Mouse (Mus musculus): ENCODE results near the gene Tmf1.

The Tmf1 gene

DNA sequence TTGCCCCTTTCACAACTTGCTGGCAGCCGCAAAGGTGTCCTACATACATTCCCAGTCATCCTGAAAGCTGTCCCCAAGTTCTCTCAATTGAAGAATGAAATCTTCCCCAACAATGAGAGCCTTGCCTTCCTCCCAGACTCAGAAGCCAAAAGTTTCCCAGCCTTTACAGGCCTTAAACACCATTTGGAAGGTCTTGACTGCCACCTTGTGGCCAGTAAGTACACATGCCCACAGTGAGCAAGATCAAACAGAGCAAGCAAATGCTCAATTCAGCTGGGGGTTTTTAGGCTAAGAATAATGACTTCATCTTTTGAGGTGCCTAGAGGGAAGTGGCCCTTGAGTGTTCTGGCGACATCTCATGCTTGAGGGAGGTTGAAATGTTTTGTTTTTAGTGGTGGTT, 72.1 kb downstream of the Tmf1 start:
- DNase-seq (ENCODE audit: low read depth, low spot score), result peak; percentile 88

DNA sequence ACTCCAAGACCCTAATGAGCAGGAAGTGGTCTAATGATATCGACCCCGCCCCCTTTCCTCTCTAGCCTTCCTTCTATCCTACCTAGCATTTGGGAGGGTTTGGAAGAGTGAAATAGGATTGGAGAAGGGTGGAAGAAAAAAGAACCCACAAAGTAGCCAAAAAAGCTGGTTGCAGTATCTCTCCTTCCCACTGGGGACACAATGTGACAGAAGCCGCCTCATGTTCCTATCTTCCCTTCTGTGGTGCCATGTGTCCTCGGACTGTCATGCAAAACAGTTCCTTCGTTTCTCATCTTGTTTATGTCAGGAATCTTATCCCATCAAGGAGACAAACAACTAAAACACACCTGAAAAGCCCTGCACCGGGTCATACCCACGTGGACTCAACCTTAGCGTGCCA, 72.8 kb downstream of the Tmf1 start:
- peak; percentile 26 for DNase-seq (ENCODE audit: low read depth, low spot score)

DNA sequence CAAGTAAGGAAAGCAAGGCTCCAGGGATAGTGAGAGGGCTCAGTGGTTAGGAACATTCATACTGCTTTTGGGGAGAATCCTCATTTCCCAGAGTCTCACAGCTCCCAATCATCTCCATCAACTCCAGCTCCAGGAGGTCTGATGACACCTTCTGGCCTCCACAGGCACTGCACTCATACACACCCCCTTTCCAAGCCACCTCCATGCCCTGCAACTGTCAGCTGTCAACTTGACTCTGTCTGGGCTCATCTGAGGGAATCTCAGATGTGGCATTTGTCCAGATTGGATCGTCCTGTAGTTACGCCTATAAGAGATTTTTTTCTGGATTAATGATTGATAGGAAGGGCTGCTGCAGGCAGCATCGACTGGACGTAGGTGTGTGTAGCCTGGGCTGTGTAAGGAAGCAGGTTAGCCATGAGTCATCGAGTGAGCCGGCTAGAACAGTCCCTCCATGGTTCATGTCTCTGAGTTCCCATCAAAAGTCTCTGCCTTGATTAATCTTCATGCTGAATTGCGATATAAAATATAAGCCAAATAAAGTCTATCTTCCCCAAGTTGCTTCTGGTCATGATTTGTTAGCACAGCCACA, 74.6 kb downstream of the Tmf1 start:
- peak; percentile 70 for DNase-seq (ENCODE audit: low read depth, low spot score)

All from R1 (cell line).